ENCODE assay signal across 25 mouse cellular contexts in the genomic region with DNA sequence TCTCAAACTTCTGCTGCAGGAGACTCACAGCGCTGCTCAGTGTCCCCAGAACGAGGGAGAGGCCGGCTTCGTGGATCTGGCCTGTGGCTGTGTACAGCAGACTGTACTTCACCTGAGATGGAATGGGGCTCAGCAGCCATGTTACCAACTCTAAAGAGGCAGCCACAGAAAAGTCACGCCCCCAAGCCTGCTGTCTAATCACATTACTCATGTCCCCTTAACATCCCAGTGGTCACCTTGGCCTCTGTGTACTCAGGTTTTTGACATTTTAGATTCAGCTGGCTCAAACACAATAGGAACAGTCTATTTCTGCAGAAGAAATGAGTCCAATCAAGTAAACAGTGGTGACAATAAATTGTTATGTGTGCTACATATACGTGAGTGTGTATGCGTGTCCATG. TPM values are rescaled to one million over a fixed set of nuclear protein-coding genes. Genes with fewer than 3 reads are reported as not detected.
DNase-seq lines count a peak whose midpoint lies in the region; TF ChIP-seq lines count a peak whose summit lies in the region.
"Had no signal": no experiment of that assay in that cellular context is flagged by ENCODE, and none has a peak within 500 bp of the region (broad histone marks: within the 10 kb centered on the region; RNA-seq: fewer than 3 reads in every experiment).

No protein-coding gene starts in this region.

- H3K4me1 ChIP-seq in olfactory bulb, adult 2 months (ENCODE audit: control insufficient read depth, insufficient read depth, low read length), result peaks cover 73% of the 10 kb centered on the region
- H3K4me1 ChIP-seq: embryonic facial prominence, embryonic 12.5 days; heart, embryonic 13.5 days; intestine, embryonic 15.5 days had no signal

- TF ChIP-seq CTCF in layer of hippocampus, adult 2 months (conservative IDR thresholded peaks at IDR 0.05), result no peak
- TF ChIP-seq CTCF in olfactory bulb, adult 2 months (IDR thresholded peaks at IDR 0.05; ENCODE audit: insufficient read depth, low read depth, low read length), result no peak

- 69% methylated on average over 7 of the region's 7 CpGs for WGBS in olfactory bulb, adult 2 months

- H3K4me3 ChIP-seq in layer of hippocampus, adult 2 months, result no peak overlapping the region
- H3K4me3 ChIP-seq in olfactory bulb, adult 2 months (ENCODE audit: insufficient read depth, low read depth, low read length), result no peak overlapping the region
- H3K4me3 ChIP-seq: embryonic facial prominence, embryonic 12.5 days; erythroblast, embryonic 14.5 days; forebrain, embryonic 12.5 days; forebrain, embryonic 15.5 days; heart, adult 2 months; heart, embryonic 10.5 days; heart, embryonic 13.5 days; hindbrain, embryonic 10.5 days; hindbrain, embryonic 13.5 days; intestine, embryonic 15.5 days had no signal

- peak; percentile 31 for DNase-seq in adrenal gland, adult 2 months
- DNase-seq in adrenal gland, adult 18-20 months (ENCODE audit: low spot score in 2 of 2), result no peak
- DNase-seq in cerebellum, adult 9-11 months, result peak; percentile 5
- DNase-seq in cerebellum, adult 9-10 months, result no peak
- no peak for DNase-seq in layer of hippocampus, adult 2 months (ENCODE audit: low spot score in 2 of 2)
- no peak for DNase-seq in layer of hippocampus, adult 9-11 months
- DNase-seq in MN1 (ENCODE audit: low spot score), result no peak
- DNase-seq: B cell, adult 2 months; cerebellum, adult 18-20 months; cerebellum, postnatal 10 days; cerebellum, postnatal 36 days; gastrocnemius, postnatal 25 days; kidney, adult 11 months; kidney, adult 8-10 months had no signal

- H3K27ac ChIP-seq in layer of hippocampus, adult 2 months, result peak overlapping the region; percentile 72
- peak overlapping the region; percentile 93 for H3K27ac ChIP-seq in olfactory bulb, adult 2 months (ENCODE audit: insufficient read depth, low read depth, low read length)
- H3K27ac ChIP-seq: embryonic facial prominence, embryonic 12.5 days; forebrain, embryonic 12.5 days; forebrain, embryonic 15.5 days; heart, adult 2 months; heart, embryonic 10.5 days; heart, embryonic 13.5 days; hindbrain, embryonic 10.5 days; hindbrain, embryonic 13.5 days; intestine, embryonic 15.5 days had no signal

- TF ChIP-seq POLR2A in olfactory bulb, adult 2 months (IDR thresholded peaks at IDR 0.05; ENCODE audit: insufficient read depth, low read depth, low read length), result no peak

RNA-seq across cellular contexts. Expression of a gene that starts 16.3 kb away (rescaled TPM):
- total RNA-seq in adrenal gland, adult 2 months (2021), result 10 to 100 TPM; 11.4 to 14.2 TPM
- polyA plus RNA-seq in adrenal gland, adult 2 months (2012; rRNA removed), result 47.0 and 58.3 TPM in 2 replicates
- total RNA-seq in adrenal gland, adult 18-20 months (2021), result 10 to 100 TPM; 10.6 to 11.8 TPM
- 10 to 100 TPM; 15.2 TPM for total RNA-seq in layer of hippocampus, adult 2 months (2021)
- polyA plus RNA-seq in olfactory bulb, adult 2 months (2012; ENCODE audit: insufficient read depth, insufficient read length, low replicate concordance, missing spikeins), result not detected in 2 replicates

RNA-seq across cellular contexts. Expression of a gene that starts 36.2 kb away (rescaled TPM):
- total RNA-seq in adrenal gland, adult 2 months (2021), result 10 to 100 TPM; 52.0 to 63.4 TPM
- polyA plus RNA-seq in adrenal gland, adult 2 months (2012; rRNA removed), result 46.3 and 57.5 TPM in 2 replicates
- 10 to 100 TPM; 56.1 to 70.7 TPM for total RNA-seq in adrenal gland, adult 18-20 months (2021)
- 10 to 100 TPM; 39.8 to 41.1 TPM for total RNA-seq in layer of hippocampus, adult 2 months (2021)
- polyA plus RNA-seq in olfactory bulb, adult 2 months (2012; ENCODE audit: insufficient read depth, insufficient read length, low replicate concordance, missing spikeins), result not detected in 2 replicates

RNA-seq across cellular contexts. Expression of a gene that starts 41.3 kb away (rescaled TPM):
- total RNA-seq in adrenal gland, adult 2 months (2021), result 1 to 10 TPM; 1.8 to 2.4 TPM
- polyA plus RNA-seq in adrenal gland, adult 2 months (2012; rRNA removed), result 2.5 and 3.7 TPM in 2 replicates
- 1 to 10 TPM; 1.8 to 8.5 TPM for total RNA-seq in adrenal gland, adult 18-20 months (2021)
- total RNA-seq in layer of hippocampus, adult 2 months (2021), result 1 to 10 TPM; 2.6 to 3.0 TPM
- not detected in 2 replicates for polyA plus RNA-seq in olfactory bulb, adult 2 months (2012; ENCODE audit: insufficient read depth, insufficient read length, low replicate concordance, missing spikeins)

Comparison
In these comparisons a context has a peak if more than half of its experiments do, and no peak if none do; other contexts are left out.
1. DNase-seq: peak in adrenal gland, adult 2 months (single experiment) and cerebellum, adult 9-11 months (single experiment); none in adrenal gland, adult 18-20 months (0 of 2), cerebellum, adult 9-10 months (single experiment), layer of hippocampus, adult 2 months (0 of 2), layer of hippocampus, adult 9-11 months (single experiment) and MN1 (single experiment).